Mouse (Mus musculus) c-Kit-negative CD71-positive TER-119-positive erythroid progenitor cells, embryonic 14.5 days (primary cell): ENCODE data around the gene Taok3.
"Not testable (repeated sequence)": the region's sequence is repeated elsewhere in the genome, so short reads cannot be mapped to it uniquely, and the experiment has no call there.

ENCODE experiments used
- DNase-seq: peaks from one replicate; pipeline ENCODE4 v3.0.0-alpha.2; 2013; ENCODE audit warnings: low read depth, low spot score

The Taok3 gene

DNA sequence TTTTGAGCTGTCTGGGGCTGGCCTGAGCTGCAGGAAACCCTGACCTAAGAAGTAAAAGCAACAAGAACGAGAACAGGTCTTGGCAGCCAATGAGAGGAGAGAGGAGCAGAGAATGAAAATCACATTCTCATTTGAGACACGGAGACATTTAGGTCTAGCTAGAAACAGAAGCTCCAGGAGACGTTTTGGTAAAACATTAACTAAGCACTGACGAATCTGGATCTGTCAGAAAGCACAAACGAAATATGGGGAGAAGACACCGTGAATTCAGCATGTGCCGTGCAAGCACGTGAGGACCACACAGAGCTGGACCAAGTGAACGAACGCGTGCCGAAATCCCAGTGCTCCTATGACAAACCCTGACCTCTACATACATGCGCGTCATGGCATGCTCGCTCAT, 138.3 kb downstream of the Taok3 start:
- DNase-seq = no peak

DNA sequence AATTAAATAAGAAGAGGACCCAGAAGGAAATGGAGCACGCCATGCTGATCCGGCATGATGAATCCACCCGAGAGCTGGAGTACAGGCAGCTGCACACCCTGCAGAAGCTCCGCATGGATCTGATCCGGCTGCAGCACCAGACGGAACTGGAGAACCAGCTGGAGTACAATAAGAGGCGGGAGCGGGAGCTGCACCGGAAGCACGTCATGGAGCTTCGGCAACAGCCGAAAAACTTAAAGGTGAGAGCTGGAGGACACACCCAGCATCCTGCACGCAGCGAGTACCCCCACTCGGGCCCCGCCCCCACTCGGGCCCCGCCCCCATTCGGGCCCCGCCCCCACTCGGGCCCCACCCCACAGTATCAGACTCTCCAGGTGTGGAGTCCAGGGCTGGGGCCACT, 143.6 kb downstream of the Taok3 start:
- no peak for DNase-seq

DNA sequence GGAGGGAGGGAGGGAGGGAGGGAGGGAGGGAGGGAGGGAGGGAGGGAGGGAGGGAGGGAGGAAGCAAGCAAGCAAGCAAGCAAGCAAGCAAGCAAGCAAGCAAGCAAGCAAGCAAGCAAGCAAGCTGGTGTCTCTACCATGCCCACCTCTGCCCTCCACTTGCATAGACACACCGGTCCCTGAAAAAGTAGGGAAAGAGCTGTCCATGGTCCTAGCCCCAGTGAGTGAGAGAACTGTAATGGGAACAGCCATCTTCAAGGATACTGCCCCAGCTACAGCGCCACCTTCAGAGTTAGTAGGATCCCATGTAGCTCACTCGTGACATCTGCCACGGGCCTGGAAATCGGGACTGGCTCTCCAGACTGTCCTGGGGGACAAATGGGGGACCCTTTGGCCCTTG, 144.8 kb downstream of the Taok3 start:
- DNase-seq = no peak

DNA sequence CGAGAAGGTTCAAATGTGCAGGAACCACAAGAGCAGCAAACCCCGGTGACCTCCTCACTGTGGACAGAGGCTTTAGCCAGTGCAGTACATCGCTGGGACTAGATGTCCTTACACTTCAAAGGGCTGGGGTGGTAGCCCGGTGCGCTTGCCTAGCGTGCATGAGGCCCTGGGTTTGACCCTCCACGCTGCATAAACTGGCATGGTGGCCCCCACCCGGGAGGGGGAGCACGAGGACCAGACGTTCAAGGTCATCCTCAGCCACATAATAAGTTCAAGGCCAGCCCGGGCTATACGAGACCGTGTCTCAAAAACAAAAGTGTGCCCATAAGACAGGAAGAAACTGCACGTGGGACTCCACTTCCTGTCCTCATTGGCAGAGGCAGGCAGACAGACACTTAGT, 148.0 kb downstream of the Taok3 start:
- DNase-seq = no peak

DNA sequence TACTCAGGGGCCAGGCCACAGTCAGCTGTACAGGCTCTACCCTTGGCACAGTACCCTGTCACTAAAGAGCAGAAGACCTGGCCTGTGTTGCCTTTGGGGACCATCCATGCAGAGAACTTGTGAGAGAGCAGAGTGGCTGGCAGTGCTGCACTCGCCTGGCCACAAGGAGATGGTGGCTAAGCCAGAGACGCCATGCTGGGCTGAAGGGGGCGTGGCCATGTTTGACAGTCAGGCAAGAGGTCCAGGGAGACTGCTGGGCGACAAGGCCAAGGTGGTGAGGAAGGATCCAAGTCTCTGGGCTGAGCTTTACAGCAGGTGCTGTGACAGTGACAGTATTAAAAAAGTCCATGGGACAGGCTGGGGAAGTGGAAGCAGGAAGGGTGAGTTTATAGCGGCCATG, 148.8 kb downstream of the Taok3 start:
- no peak for DNase-seq

DNA sequence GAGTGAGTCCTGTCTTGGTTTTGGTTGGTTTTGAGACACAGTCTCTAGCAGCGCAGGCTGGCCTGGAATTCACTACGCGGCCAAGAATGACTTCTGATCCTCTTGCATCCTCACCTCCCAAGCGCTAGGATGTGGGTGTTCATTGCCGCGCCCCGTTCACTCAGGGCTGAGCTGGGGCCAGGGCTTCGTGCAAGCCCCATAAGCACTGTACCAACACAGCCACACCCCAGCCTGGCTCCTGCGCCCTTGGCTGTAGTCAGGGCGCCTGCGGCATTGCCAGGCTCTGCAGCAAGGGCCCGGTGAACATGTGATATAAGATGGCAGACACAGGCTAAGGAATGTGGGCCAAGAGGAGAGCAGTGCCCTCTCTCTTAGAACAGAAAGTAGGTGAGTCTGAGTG, 149.5 kb downstream of the Taok3 start:
- DNase-seq = no peak

DNA sequence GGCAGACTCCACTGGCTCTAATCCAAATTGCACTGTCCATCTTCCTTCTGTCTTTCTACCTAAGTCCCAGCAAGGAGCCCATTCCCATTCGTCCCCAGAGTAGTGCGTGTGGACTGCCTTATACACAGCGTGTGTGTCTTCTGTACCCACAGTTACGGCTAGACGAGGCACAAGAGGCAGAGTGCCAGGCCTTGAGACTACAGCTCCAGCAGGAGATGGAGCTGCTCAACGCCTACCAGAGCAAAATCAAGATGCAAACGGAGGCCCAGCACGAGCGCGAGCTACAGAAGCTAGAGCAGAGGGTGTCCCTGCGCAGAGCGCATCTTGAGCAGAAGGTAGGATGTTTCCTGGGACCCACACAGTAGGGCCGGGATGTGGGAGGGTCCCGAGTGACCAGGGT, 152.0 kb downstream of the Taok3 start:
- no peak for DNase-seq

DNA sequence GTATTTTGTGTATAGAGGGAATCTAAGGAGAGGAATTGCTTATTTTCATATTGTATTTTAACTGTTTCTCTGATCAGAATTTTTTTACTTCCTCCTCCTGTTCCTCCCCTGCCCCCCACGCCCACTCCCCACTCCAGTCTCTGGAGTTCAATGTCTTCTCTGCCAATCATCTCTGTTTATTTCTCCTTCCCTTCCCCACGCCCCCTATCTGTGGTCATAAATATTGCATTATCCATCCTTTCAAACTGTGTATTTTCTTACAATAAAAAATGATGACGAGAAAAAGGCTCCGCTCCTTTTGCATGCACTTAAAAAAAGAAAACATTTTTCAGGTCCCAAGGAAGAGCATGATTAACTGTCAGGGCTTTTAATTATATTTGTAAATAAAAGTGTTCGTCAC, 154.9 kb downstream of the Taok3 start:
- no peak for DNase-seq

DNA sequence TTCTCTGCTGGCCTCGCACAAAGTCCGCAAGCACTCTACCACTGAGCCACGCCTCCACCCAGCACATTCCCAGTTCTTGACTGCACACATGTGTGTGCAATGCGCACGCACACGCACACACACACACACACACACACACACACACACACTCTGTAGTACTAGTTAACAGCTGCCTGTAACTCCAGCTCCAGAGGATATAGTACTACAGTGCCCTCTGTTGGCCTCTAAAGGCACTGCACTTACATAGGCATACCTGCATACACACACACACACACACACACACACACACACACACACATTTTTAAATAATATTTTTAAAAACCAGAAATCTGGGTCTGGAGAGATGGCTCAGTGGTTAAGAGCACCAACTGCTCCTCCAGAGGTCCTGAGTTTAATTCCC, 157.9 kb downstream of the Taok3 start:
- no peak for DNase-seq

DNA sequence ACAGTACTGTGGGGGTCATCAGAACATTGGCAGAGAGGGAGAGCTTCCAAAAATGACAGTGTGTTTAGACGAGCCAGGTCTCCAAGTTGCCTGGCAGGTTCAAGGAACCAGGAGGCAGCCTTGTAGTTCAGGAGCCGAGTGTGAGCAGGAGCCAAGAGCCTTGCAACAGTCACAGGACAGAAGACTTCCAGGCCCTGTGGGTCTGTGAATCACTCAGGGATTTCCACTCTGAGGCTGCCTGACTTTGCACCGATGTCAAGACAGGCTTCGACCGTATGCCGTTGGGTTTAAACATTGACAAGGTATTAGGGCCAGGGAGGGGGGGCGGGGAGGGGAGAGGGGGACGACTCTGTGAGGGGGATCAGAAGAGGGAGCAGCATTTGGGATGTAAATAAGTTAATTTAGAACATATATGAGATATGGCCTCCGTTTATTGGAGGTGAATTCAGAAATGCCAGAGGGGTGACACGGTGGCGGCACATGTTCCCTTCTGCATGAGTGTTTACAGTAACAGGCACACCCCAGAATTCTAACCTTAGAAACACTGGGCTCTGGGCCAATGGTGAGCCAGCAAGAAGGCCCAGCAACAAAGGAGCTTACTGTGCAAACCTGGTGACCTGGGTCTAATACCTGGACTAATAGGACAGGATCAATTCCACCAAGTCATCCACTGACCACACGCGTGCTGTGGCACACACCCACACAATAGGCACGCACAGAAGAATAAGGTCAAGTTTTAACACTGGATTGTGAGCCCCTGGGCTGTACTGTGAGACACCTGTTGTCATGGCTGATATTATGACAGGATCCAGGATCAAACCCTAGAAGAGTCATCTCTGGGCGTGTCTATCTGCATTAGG, 159.1 kb downstream of the Taok3 start:
- DNase-seq = no peak

DNA sequence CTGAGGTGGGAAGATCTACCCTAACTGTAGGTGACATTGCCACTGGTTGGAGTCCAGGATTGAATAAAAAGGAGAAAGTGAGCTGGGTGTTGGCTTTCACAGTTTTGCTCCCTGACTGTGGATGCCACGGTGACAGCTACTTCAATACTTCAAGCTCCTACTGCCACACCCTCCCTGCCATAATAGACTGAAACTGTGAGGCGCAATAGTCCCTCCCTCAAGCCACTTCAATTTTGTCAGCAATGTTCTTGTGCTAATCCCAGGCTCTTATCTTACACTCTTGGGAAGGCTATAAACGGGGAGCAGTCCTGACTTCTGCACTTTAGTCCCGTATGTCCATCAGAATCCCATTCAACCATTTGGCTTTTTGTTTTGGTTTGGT, 159.7 kb downstream of the Taok3 start:
- no peak for DNase-seq

DNA sequence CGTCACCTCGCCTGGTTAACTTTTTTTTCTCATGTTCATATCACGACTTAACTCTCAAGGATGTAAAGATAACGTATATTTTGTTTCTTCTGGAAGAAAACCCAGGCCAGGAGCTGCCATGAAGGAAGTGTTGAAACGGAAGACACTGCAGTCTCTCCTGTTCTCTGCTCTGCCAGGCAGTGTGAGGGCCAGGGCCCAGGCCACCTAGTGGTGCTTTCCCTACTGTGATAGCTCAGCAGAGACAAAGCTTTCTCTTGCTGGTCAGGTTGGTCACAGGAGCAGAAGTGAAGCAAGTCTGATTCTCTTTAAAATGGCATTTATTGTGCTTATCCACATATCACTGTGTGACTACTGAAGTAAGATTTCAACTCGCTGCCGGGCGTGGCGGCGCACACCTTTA, 161.6 kb downstream of the Taok3 start:
- DNase-seq = no peak

DNA sequence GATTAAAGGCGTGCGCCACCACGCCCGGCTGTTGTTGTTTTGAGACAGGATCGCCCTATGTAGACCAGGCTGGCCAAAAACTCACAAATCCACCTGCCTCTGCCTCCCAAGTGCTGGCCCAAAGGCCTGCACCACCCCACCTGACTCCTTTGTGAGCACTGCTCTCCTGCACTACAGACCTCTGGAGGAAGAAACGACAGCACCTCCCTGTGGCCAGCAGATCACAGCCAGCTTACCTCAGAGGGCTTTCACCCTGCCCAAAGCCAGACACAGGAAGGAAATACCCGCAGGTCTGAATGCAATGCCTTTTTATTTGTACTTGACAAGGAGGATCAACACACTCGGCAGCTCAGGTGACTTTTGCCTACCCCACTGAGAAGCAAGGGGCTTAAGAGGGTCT, 162.4 kb downstream of the Taok3 start:
- no peak for DNase-seq

DNA sequence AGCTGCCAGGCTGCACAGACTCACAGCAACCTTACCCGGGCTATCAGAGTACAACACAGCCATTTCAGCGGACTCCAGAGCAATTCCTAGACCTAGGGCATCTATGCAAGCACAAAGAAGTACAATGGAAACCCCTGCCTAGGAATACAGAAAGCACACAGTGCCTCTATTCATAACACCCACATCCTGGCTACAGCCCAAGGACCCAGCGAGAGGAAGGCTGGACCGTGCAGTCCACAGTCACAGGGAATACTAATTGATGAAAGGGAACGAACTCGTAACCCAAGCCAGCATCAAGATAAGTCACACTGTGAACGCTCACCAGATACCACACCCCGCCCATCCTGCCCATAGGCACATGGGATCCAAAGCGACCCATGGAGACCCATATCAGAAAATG, 164.1 kb downstream of the Taok3 start:
- DNase-seq = no peak

DNA sequence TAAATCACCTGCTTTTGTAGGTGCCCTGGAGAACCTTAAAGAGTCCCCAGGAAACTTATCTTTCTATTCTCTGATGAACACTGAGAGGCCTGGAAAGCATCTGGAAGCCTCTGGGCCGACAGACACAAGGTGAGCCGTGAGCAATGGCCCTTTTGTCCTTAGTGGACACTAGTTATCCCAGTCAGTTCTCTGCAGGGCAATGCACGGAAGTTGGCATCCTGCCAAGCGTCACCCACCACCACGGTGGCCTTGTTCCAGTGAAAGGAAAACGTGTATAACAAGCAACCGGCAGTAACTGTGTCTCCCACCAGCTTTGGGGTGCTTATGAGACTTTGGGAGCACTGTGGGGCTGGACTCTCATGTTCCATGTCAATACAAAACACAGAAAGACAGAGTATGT, 164.8 kb downstream of the Taok3 start:
- DNase-seq = no peak

DNA sequence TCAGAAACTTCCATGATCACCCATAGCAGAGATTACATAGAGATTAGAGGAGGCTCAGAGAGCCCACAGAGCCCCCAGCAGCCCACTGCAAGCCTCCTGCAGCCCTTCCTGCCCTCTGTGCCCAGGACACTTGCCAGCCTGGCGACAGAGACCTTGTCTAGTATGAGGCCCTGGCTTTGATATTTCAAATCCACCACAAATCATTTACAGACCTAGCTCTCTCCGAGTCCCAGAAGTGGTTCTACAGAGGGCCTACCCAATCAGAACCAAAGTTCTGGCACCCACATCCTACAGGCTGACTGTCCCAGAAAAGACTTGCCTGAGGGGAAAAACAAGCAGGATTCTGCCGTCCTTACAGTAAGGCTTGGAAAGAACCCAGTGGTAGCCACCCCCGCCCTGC, 165.3 kb downstream of the Taok3 start:
- no peak for DNase-seq

DNA sequence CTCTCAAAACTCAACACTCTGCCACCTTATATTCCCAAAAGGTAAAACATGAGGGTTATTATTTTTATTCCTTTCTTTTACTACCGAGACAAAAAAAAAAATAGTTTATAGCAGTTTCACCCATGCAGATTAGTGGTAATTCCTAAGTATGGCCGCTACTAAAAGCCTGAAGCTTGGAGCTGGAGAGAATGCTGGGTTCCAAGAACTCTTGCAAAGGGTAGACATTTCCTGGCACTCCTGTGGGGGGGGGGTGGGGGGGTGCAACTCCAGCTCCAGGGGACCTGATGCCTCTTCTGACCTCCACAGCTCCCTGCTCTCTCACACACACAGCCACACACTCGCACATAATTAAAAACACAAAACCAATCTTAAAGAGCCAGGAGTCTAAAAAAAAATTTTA, 166.4 kb downstream of the Taok3 start:
- DNase-seq = no peak

DNA sequence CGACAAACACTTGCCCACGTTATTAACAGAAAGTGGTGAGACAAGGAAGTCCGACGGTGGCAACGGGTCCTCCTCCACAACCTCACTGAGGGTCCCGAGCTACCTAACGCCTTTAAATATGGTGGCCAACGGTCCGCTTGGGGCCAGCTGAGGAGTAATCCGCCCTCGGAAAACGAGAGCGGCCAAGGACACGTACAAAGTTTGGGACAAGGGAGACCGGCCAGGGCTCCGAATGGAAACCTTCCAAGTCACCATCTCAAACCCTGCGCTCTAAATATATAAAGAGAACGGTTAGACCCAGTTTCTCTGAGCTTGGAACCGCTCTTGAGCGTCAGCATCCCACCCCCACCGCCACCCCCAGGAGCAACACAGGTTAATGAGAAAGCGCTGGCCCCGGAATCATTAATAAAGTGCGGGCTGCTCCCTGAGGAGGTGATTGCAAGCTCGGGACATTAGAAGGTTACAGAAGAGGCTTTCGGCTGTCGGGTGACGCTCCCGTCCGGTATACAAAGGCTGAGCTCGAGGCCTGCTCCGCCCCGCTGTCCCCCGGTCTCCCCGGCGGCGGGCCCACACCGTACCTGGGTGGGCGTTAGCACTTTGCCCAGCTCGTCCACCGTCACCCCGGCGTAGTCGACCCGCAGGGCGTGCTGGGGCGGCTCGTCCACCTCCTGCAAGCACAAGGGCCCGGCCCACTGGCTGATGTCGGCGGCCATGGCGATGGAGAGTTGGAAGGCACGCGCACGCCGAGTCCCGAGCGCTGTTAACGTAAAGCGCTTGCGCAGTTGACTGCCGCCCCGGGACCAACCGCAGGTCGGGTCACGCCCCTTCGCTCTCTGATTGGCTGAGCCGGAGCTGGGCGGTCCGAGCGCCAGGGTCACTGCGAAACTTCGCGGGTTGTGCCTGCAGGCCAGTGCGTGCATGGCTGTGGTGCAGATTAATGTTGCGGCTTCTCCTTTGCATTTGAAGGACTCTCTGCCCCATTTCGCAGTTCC, 167.2 kb downstream of the Taok3 start, which contains the start of gene Pebp1:
Pebp1 (minus strand) TSS at position 795 of the 992 bp plus-strand sequence.
- DNase-seq = peak; percentile 82

DNA sequence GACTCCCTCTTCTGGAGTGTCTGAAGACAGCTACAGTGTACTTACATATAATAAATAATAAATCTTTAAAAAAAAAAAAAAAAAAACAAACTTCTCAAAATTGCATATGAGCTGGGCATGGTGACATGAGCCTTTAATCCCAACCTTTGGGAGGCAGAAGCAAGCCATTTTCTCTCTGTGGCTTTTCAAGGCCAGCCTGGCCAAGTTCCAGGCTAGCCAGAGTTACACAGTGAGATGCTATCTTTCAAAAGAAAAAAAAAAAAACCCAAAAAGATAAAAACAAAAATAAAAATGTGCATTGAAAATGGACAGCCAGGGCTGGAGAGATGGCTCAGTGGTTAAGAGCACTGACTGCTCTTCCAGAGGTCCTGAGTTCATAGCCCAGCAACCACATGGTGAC, 169.7 kb downstream of the Taok3 start:
- DNase-seq = no peak

DNA sequence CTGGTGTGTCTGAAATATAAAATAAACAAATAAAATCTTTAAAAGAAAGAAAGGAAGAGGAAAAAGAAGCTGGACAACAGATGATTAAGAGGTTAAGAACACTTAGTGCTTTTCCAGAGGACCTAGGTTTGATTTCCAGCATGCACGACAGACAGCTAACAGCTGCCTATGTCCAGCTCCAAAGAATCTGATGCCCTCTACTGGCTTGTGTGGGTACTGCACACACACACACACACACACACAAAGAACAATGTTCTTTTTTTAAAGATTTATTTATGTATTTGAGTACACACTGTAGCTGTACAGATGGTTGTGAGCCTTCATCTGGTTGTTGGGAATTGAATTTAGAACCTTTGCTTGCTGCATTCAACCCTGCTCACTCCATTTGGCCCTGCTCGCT, 170.2 kb downstream of the Taok3 start:
- no peak for DNase-seq

DNA sequence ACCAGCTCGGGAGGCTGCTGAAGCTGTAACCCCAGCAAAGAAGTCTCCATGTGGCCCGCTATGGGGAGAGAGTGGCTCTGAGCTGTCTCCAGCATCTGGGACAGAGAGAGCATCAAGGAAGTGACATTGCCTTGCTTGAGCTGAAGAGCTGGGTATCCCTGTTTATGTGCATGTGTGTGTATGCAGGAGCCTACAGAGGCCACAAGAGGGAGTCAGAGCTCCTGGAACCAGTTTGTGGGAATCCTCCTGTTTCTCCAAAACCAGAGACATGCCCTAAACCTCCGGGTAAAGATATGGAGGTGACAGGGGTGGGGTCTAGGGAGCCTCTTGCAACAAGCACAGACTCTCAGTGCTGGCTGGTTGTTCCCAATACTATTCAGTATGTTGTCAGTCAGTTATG, 171.4 kb downstream of the Taok3 start:
- DNase-seq = no peak

DNA sequence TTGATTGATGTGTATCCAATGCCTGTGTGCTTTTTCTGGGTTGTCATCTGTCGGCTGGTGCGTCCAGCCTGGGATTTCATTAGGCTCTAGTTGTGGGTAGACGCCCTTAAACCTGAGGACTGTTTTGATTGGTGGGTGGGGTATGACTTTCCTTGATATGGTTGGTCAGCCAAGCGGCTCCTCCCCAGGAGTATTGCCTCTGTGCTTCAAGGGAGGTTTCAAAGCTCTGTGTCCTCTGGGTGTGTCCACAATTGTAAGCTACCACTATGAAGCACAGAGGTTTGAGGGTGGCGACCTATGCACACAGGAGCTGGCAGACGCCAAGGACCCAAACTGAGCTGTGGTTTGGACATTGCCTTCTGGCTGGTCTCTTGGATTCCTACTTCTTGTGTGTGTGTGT, 172.6 kb downstream of the Taok3 start:
- no peak for DNase-seq

DNA sequence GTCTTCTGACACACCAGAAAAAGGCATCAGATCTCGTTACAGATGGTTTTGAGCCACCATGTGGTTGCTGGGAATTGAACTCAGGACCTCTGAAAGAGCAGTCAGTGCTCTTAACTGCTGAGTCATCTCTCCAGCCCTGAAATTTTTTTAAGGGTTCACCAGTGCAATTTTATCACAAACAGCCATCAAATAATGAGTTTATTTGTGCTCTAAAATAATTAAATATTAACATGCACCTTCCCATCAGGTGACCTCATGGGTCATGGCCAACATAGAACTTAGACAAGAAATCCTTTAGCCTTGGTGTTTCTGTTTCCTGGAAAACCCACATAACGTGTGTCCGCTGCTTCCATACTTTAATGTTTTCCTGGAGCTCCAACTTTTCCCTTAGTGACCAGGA, 173.8 kb downstream of the Taok3 start:
- not testable (repeated sequence) for DNase-seq
